Mouse (Mus musculus): ENCODE data around the gene Ube2s.

DNA sequence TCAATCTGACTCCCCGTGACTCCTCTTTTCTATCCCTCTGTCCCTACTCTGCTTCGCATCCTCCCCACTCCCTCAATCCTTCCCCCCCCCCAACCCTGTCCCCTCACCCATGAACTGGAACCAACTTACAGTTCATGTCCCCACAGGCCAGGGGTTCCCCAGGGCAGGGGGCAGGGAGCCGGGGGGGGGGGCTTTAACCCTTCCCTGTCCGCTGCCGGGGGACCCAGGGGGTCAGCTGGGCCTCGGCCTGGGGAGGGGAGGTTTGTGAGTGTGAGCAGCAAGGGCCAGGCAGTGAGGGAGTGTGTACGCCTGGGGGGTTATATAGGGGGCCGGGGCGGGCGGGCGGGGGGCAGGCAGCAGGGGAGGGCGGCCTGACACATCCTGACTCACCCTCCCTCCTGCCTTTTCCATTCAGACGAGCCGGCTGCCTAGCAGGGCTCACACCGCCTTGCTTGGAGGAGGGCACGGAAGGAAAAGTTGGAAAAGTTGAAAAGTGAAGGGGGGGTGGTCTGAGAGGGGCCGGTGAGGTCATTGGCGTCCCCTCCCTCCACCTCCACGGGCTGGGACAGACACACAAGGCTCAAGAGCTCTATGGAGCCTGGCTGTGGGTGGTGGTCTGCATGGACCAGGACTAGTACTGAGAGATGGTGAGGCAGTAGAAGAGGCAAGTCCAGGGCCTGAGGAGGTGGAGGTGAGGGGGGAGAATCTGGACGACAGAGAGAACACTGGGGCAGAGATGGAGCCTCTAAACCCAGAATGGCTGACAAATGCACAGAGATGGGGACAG, 34.3 kb downstream of the Ube2s start:
- no peak for TF ChIP-seq POLR2A (IDR thresholded peaks at IDR 0.05; ENCODE audit: borderline replicate concordance, low read depth, low read length)
- no peak for TF ChIP-seq CTCF (IDR thresholded peaks at IDR 0.05; ENCODE audit: low read depth, low read length)
